Mouse (Mus musculus) ES-Bruce4 (cell line): ENCODE data around the gene Tmem169.

Source experiments
- CTCF ChIP-seq: IDR thresholded peaks from one replicate; pipeline ENCODE4 v1.8.1; 2011; ENCODE audit warnings: low read depth, low read length
- POLR2A ChIP-seq: IDR thresholded peaks from one replicate; pipeline ENCODE4 v1.8.1; 2011; ENCODE audit warnings: low read length; ENCODE audit not compliant: insufficient read depth

DNA sequence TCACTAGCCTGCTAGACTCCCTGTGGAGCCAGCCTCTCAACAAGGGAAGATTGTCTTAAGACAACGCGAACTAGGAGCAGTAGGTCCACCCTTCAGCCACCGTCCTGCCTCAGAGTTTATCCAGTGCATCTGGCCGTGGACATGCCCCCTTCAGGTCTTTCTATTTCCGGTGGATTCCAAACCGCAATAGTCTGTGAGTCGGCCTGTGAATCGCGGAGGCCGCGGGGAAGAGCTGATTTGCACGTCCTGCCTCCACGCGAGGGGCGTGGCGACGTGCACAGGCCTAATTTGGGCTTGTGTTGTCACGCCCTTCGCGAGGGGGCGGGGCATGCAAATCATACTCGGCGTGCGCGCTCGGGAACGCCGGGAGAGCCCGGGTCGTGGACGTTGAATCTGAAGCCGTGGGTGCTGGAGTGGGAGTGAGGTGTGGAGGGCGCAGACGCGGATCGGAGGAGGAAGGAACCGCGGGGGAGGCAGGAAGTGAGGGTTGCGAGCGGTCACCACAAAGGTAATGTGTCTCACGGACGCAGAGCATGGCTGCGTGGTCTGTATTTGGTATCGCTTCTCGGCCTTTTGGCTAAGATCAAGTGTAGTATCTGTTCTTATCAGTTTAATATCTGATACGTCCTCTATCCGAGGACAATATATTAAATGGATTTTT lies 40.4 kb upstream of the Tmem169 start:
- TF ChIP-seq POLR2A (peak; percentile 100), CTCF (no peak)
